Mouse (Mus musculus) embryonic facial prominence, embryonic 12.5 days (tissue): Measurements from ENCODE around the gene Zbtb16. TPM values are rescaled to one million over a fixed set of nuclear protein-coding genes. Genes with fewer than 3 reads are reported as not detected.

ENCODE experiments used
- ATAC-seq: fragments of 200-750 bp; cut with Nextera tagmentation; 2 replicates; pipeline ENCODE4 v1.8.0; 2017; ENCODE audit not compliant: insufficient number of reproducible peaks, insufficient read depth, low FRiP score, low TSS enrichment
- H3K27ac ChIP-seq: fragments of 300-500 bp; sonication (generic); 2 replicates; pipeline ENCODE4 v1.5.1; 2016; ENCODE audit warnings: mild to moderate bottlenecking
- H3K27me3 ChIP-seq: fragments of 300-500 bp; sonication (generic); 2 replicates; pipeline ENCODE4 v1.6.1; 2016; ENCODE audit warnings: mild to moderate bottlenecking, moderate library complexity
- H3K36me3 ChIP-seq: fragments of 300-500 bp; sonication (generic); 2 replicates; pipeline ENCODE4 v1.6.1; 2016; ENCODE audit warnings: mild to moderate bottlenecking
- H3K4me1 ChIP-seq: fragments of 300-500 bp; sonication (generic); 2 replicates; pipeline ENCODE4 v1.6.1; 2016
- H3K4me2 ChIP-seq: fragments of 300-500 bp; sonication (generic); replicated peaks from 2 replicates; pipeline ENCODE4 v1.6.1; 2016; ENCODE audit warnings: mild to moderate bottlenecking, moderate library complexity
- H3K4me3 ChIP-seq: fragments of 300-500 bp; sonication (generic); 2 replicates; pipeline ENCODE4 v1.5.1; 2016; ENCODE audit warnings: mild to moderate bottlenecking
- H3K9ac ChIP-seq: fragments of 300-500 bp; sonication (generic); 2 replicates; pipeline ENCODE4 v1.6.1; 2016; ENCODE audit warnings: mild to moderate bottlenecking, moderate library complexity
- H3K9me3 ChIP-seq: fragments of 300-500 bp; sonication (generic); 2 replicates; pipeline ENCODE4 v1.6.1; 2016; ENCODE audit warnings: mild to moderate bottlenecking, moderate library complexity
- WGBS: fragments of 180-500 bp; shearing (Covaris S2); methylation state at CpG from one replicate; pipeline ENCODE4 v1.1.7; 2016; 5-methylcytosine and 5-hydroxymethylcytosine counted together
- polyA plus RNA-seq: library from polyadenylated mRNA; unstranded; fragments of >200 nt; fragmentation: Nextera tagmentation; extraction: Ambion mirVana; gene quantifications from 2 replicates; pipeline ENCODE4 v1.2.1, GENCODE M21; 2016

The Zbtb16 gene
- polyA plus RNA-seq, 1 experiment from 2014 or later, result 4.1 TPM

DNA sequence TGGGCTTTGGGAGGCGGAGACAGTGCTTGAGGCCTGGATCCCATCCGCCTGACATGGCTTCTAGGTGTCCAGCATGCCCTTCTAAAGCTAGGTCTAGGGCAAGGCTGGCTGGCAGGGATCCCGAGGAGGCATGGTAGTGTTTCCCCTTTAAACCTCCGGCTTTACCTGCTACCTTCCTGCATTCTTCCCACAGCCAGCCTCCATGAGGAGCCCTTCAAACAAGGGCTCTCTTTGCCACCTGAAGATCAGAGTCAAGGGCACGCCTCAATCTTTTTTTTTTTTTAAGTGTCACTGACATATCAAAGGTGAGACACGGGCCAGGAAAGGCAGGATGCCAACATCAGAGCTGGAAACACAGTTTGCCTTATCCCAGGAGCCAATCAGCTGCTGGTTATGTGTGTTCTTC, 128.2 kb downstream of the Zbtb16 start:
- ATAC-seq, result no peak
- 82% methylated on average over 6 of the region's 6 CpGs for WGBS

DNA sequence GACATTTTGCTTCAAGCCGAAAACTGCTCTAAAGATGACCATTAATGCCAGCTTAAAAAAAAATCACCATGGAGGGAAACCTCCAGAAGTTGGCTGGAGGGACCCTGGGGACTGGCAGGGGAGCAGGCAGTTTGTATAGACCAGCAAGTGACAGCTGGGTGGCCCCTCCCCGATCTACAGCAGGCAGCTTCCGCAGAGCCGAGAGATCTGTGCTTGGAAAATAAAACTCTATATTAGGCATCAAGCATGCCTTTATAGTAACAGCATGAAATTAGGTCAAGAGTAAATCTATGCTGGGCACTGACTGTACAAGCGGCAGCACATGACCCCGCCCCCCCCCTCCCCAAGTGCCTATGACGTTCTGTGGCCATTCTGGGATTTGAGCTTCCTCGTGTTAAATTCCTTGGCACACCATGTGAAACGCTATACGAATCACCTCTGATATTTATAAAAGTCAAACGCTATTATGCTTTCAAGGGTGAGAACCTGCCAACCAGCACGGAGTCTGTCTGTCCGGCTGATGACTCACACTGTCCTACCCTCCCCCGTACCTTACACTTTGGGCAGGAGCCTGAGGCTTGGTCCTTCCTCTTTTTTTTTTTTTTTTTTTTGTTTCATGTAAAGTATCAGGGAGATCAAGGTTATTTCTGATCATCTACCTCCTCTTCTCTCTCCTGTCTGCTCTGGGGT, 128.7 kb downstream of the Zbtb16 start:
- 54% methylated on average over 14 of the region's 14 CpGs for WGBS
- H3K4me2 ChIP-seq, result no peak overlapping the region

More for the DNA sequence above, 128.2 kb downstream of the Zbtb16 start:
- Histone ChIP-seq H3K36me3 (no peaks in the 10 kb centered on the region), H3K4me3 (no peak overlapping the region), H3K9ac (no peak overlapping the region), H3K9me3 (no peaks in the 10 kb centered on the region), H3K4me1 (peaks cover 19% of the 10 kb centered on the region), H3K4me2 (no peak overlapping the region), H3K27ac (no peak overlapping the region), H3K27me3 (no peaks in the 10 kb centered on the region; the same call in 1 of the 2 replicates)

GRCm38 (mm10) chr9:48701296-48701695, 134.7 kb downstream of the Zbtb16 start:
- Histone ChIP-seq H3K9ac (no peak overlapping the region), H3K27me3 (0 out of 2 replicates have a peak, but pooled peaks cover 3% of the 10 kb centered on the region), H3K4me1 (peaks cover 13% of the 10 kb centered on the region), H3K4me2 (no peak overlapping the region), H3K4me3 (no peak overlapping the region), H3K27ac (no peak overlapping the region), H3K9me3 (no peaks in the 10 kb centered on the region), H3K36me3 (no peaks in the 10 kb centered on the region)
- 88% methylated on average over 4 of the region's 4 CpGs for WGBS
- ATAC-seq, result no peak

More for the DNA sequence above, 128.7 kb downstream of the Zbtb16 start:
- Histone ChIP-seq H3K27ac (no peak overlapping the region), H3K36me3 (no peaks in the 10 kb centered on the region), H3K4me3 (no peak overlapping the region), H3K27me3 (no peaks in the 10 kb centered on the region; the same call in 1 of the 2 replicates), H3K9me3 (no peaks in the 10 kb centered on the region), H3K4me1 (peaks cover 19% of the 10 kb centered on the region), H3K9ac (no peak overlapping the region)
- ATAC-seq, result peak; percentile 44

DNA sequence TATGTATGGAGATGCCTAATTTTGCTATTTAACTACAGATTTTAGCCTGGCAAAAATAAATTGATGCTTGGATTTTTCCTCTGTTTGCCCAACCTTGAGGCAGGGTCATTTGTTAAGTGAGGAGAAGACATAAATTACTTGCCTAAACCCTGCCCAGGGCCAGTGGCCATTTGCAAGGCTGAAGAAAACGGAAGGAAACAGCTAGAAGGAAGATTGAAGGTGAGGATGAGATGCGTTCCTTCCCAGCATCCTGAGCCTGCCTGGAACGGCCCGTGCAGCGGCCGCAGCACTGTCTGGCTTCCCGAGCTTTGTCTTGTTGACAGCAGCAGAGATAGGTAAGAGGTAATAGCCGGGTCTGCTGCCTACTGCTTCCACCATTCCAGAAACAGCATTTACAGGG, 135.2 kb downstream of the Zbtb16 start:
- ATAC-seq, result no peak
- H3K27me3 ChIP-seq, result 0 out of 2 replicates have a peak, but pooled peaks cover 3% of the 10 kb centered on the region
- H3K4me2 ChIP-seq, result no peak overlapping the region
- H3K4me3 ChIP-seq, result no peak overlapping the region
- H3K4me1 ChIP-seq, result peaks cover 17% of the 10 kb centered on the region
- no peak overlapping the region for H3K9ac ChIP-seq
- H3K9me3 ChIP-seq, result no peaks in the 10 kb centered on the region
- 67% methylated on average over 8 of the region's 8 CpGs for WGBS
- H3K36me3 ChIP-seq, result no peaks in the 10 kb centered on the region
- H3K27ac ChIP-seq, result no peak overlapping the region

DNA sequence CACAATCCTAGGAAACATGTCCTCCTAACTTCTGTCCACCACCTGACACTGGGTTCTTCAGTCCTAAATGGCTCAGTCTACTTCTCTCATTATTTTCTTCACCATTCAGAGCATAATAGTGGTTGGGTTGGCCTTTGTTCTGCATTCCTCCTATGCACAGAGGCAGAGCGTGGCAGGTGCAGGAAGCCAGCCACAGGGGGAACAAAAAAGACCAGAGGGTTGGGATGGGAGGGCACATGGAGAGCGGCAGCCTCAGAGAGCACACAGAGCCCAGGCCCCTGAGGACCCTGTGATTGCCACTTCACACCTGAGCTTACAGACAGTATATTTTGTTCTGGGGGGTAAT, 138.6 kb downstream of the Zbtb16 start:
- 0 out of 2 replicates have a peak, but pooled peaks cover 3% of the 10 kb centered on the region for H3K27me3 ChIP-seq
- WGBS, result 74% methylated on average over 2 of the region's 2 CpGs
- H3K36me3 ChIP-seq, result no peaks in the 10 kb centered on the region
- H3K27ac ChIP-seq, result no peak overlapping the region
- no peaks in the 10 kb centered on the region for H3K9me3 ChIP-seq
- no peak overlapping the region for H3K9ac ChIP-seq
- no peak overlapping the region for H3K4me2 ChIP-seq
- no peak overlapping the region for H3K4me3 ChIP-seq
- no peak for ATAC-seq
- H3K4me1 ChIP-seq, result peaks cover 20% of the 10 kb centered on the region

DNA sequence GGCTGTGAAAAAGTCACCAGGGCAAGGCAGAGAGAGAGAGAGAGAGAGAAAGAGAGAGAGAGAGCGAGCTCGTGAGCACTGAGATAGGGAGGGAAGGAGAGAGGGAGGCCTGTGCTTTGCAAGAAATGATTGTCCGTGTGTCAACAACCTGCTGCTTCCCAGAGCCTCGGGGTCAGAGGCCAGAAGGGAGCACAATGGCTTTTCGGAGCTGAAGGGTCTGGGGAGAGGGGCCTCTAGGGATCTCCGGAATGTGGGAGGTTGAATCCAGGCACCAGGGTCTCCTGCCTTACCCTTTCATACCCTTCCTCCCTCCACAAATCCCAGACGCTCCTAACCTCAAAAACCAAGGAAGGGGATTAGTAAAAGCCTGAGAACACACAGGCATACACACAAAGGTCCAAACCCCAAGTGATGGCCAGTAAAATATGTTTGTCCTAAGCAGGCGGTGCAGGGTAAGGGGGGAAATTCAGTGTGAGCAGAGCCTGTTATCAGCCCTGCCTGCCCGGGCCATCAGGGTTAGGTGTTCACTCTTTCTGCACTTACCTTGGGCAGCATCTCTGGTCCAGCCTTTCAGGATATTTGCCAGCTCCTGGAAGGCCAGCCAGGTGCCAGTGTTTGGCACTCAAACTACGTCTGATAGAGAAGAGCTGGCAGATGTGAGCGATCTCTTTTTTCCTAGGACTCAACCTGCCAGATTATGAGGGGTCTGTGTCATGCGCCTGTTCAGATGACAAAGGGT, 139.1 kb downstream of the Zbtb16 start:
- Histone ChIP-seq H3K36me3 (no peaks in the 10 kb centered on the region), H3K27ac (no peak overlapping the region), H3K4me2 (no peak overlapping the region), H3K9me3 (no peaks in the 10 kb centered on the region), H3K4me1 (peaks cover 20% of the 10 kb centered on the region), H3K27me3 (0 out of 2 replicates have a peak, but pooled peaks cover 3% of the 10 kb centered on the region), H3K4me3 (no peak overlapping the region), H3K9ac (no peak overlapping the region)
- no peak for ATAC-seq
- WGBS, result 32% methylated on average over 12 of the region's 12 CpGs

- WGBS, result 18% methylated on average over 4 of the region's 4 CpGs
- Histone ChIP-seq H3K36me3 (no peaks in the 10 kb centered on the region), H3K27me3 (0 out of 2 replicates have a peak, but pooled peaks cover 3% of the 10 kb centered on the region), H3K4me1 (peaks cover 20% of the 10 kb centered on the region), H3K9ac (no peak overlapping the region), H3K27ac (no peak overlapping the region), H3K9me3 (no peaks in the 10 kb centered on the region), H3K4me2 (no peak overlapping the region), H3K4me3 (no peak overlapping the region)
- no peak for ATAC-seq
Observed at GRCm38 (mm10) chr9:48696330-48696729, 139.7 kb downstream of the Zbtb16 start.

- no peaks in the 10 kb centered on the region for H3K36me3 ChIP-seq
- no peaks in the 10 kb centered on the region for H3K9me3 ChIP-seq
- H3K9ac ChIP-seq, result no peak overlapping the region
- H3K4me2 ChIP-seq, result no peak overlapping the region
- peaks cover 20% of the 10 kb centered on the region for H3K4me1 ChIP-seq
- no peak overlapping the region for H3K4me3 ChIP-seq
- 0 out of 2 replicates have a peak, but pooled peaks cover 3% of the 10 kb centered on the region for H3K27me3 ChIP-seq
- no peak for ATAC-seq
- WGBS, result 65% methylated on average over 4 of the region's 4 CpGs
- H3K27ac ChIP-seq, result no peak overlapping the region
Observed at GRCm38 (mm10) chr9:48695796-48696195, 140.2 kb downstream of the Zbtb16 start.

DNA sequence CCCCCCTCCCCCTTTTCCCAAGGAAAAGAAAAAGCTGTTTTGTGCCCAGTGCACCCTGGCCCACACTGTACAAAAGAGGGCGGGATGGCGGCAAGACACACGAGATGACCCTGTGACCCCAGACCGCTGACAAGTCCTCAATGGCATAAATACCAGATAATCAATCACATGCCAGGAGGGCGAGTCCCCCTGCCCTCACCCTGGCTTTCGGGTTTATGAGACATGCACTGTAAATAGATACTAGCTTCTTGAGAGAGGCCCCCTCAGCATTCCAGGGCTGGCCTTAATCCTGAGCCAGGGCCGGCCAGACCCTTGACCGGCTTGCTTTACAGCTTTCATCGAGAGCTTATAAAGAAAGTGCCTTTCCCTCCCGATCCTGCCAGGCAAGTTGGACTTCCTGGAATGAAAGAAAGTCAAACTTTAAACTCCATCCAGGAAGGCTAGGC, 141.4 kb downstream of the Zbtb16 start:
- Histone ChIP-seq H3K27ac (no peak overlapping the region), H3K36me3 (no peaks in the 10 kb centered on the region), H3K4me2 (no peak overlapping the region), H3K4me3 (no peak overlapping the region), H3K4me1 (peaks cover 20% of the 10 kb centered on the region), H3K9ac (no peak overlapping the region), H3K27me3 (0 out of 2 replicates have a peak, but pooled peaks cover 3% of the 10 kb centered on the region), H3K9me3 (no peaks in the 10 kb centered on the region)
- 5% methylated on average over 10 of the region's 10 CpGs for WGBS
- ATAC-seq, result no peak

GRCm38 (mm10) chr9:48693696-48694095, 142.3 kb downstream of the Zbtb16 start:
- Histone ChIP-seq H3K4me1 (peaks cover 20% of the 10 kb centered on the region), H3K4me3 (no peak overlapping the region), H3K27me3 (0 out of 2 replicates have a peak, but pooled peaks cover 3% of the 10 kb centered on the region), H3K9ac (no peak overlapping the region), H3K9me3 (no peaks in the 10 kb centered on the region), H3K4me2 (no peak overlapping the region), H3K27ac (no peak overlapping the region), H3K36me3 (no peaks in the 10 kb centered on the region)
- no peak for ATAC-seq
- WGBS, result 58% methylated on average over 7 of the region's 7 CpGs

GRCm38 (mm10) chr9:48689718-48689980, 146.4 kb downstream of the Zbtb16 start:
- no peak for ATAC-seq
- H3K27ac ChIP-seq, result no peak overlapping the region

More at GRCm38 (mm10) chr9:48689718-48689980, 146.4 kb downstream of the Zbtb16 start:
- H3K4me1 ChIP-seq, result peaks cover 2% of the 10 kb centered on the region
- no peak overlapping the region for H3K4me3 ChIP-seq
- no peaks in the 10 kb centered on the region for H3K9me3 ChIP-seq
- no peak overlapping the region for H3K9ac ChIP-seq
- H3K27me3 ChIP-seq, result no peaks in the 10 kb centered on the region
- H3K36me3 ChIP-seq, result no peaks in the 10 kb centered on the region
- no peak overlapping the region for H3K4me2 ChIP-seq
- 83% methylated on average over 1 of the region's 1 CpGs for WGBS
